Mouse (Mus musculus) retina, postnatal 7 days (tissue): Measurements from ENCODE around the gene Ap3d1.
A peak's percentile ranks its signal among the peaks of the same experiment; 100 is the strongest.

Experiments
- DNase-seq: peaks from one replicate; pipeline ENCODE4 v3.0.0-alpha.2; 2012; ENCODE audit warnings: low read depth, low spot score

Ap3d1 gene

DNA sequence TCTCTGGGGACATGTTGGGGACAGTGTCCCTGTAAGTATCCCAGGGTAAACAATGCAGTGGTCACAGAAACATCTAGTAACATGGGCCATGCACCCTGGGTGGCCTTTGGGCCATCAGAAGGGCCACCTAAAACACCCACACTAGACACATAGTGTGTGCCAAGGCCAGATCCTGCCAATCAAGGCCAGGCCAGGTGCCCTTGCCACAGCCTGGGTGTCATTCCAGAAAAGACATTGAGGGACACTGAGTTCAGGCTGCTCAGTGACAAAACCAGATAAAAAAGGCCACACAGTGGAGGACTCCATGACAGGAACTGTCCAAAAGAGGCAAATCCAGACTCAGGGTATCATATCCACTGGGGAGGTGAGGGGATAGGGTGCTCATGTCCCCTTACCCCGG lies 58.4 kb downstream of the Ap3d1 start:
- DNase-seq = no peak

DNA sequence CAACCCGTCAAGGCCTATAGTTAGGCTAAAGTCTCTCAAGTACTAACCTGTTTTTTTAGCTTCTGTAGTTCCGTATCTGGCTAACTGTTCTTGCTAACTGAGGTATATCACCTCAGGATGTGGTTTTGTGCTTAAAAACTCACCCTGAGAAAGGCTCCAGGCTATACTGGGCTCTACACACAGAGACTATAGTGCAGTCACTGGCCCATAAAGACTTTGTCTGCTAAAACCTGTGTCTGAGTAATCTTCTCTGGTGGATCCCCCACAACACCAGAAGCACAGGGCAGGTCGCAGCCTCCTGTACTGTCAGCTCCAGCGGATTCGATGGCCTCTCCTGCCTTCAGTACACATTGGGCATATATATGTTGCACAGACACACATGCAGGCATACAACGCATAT lies 60.1 kb downstream of the Ap3d1 start:
- DNase-seq = no peak

DNA sequence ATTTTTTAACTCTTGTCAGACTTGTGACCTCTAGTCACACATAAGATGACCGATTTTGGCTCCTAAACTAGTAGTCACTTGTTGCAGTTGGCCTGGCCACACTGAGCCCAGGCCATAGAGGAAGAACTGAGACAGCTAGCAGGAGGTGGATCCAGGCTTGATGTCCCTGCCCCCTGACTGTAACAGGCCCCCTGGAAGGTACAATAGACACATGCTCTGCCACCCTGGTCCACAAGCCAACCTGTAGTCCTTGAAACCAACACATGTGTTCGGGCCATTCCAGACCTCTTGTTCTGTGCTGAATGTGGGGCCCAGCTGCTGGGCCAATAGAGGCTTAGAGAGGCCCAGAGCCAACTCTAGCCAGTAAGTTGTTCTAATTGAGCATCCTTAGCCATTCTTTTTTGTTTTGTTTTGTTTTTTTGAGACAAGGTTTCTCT lies 61.8 kb downstream of the Ap3d1 start:
- DNase-seq = no peak

DNA sequence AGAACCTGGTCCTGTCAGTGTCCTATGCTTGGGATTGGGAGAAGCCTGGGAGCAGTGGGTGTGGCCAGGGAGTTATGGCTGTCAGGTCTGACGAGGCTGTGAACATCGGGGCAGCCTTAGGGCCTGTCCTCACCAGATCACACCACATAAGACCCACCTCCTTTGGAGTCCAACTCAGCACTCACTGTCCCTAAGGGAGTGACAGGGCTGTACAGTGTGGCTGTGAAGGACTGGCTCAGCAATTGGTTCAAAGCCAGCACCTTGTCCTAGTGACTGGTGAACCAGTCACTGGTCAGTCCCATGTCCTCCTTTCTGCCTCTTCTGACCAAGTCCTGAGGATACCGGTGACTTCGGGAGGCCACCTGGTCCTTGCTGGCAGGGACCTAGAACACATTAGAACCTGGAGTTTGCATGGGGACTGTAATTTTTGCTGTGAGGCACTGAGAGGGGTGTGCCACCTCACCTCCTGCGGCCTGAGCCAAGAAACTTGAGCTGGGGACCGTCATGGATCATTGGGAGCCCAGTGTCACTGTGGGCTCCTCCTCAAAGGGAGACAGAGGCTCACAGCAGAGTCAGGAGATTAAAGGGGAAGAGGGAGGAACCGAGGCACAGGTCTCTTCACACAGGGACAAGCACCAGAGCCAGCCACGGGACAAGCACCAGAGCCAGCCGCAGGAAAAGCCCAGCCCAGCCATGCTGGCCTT lies 62.4 kb downstream of the Ap3d1 start:
- DNase-seq = no peak

DNA sequence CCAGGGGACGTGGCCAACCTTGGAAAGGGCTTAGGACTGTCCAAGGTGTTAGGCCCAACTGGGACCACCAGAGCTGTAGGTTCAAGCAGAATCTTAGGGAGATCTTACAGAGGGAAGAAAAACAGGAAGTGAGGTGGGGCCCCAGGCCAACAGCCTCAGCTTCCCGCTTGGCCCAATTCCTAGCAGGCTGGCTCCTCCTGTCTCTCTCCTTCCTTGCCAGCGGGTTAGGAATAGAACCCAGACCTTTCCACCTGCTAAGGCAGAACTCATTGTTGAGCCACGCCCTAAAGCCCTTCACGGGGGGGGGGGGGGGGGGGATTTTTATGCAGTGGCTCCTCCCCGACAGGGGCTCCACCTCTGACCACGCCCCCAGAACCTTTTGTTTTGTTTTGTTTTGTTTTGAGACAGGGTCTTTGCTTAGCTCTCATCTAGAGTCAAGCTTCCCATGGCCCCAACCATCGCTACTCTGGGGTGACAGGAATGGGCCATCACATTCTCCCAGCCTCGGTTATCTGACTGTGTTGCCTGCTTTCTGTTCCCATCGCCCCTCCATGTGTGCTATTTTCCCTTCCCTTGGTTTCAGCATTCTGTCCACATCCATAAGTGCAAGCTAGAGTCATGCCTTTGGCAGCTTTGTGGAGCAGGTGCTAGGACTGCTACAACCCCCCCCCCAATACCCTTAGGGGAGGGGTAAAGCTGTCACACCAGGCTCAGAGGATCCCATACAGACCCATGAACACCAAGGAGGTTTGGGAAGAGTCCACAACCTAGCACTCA lies 63.3 kb downstream of the Ap3d1 start:
- DNase-seq = no peak

DNA sequence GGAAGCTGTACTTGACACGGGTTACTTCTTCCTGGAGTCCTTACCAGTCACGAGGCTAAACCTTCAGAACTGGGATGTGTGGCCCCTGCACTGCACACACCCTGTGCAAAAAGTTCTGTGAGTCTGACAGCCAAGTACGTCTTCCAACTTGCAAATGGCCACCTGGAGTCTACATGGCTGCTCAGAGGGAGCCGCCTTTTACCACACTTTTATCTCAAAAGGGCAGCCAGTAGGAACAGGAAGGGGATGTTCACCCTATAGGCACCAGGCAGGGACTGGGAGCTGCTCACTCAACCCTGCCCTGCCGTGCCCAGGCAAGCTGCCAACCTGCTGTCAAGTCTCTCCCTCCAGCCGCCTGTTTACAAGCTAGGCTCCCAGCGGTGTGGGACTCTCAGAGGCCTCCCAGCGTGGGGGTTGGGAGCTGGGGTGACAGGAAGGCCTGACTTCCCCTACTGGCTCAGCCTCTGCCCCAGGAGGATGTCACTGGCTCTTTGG lies 64.1 kb downstream of the Ap3d1 start, which contains the start of gene Mknk2:
Mknk2 (minus strand) TSS at position 171 of the 495 bp plus-strand sequence.
- peak; percentile 58 for DNase-seq

DNA sequence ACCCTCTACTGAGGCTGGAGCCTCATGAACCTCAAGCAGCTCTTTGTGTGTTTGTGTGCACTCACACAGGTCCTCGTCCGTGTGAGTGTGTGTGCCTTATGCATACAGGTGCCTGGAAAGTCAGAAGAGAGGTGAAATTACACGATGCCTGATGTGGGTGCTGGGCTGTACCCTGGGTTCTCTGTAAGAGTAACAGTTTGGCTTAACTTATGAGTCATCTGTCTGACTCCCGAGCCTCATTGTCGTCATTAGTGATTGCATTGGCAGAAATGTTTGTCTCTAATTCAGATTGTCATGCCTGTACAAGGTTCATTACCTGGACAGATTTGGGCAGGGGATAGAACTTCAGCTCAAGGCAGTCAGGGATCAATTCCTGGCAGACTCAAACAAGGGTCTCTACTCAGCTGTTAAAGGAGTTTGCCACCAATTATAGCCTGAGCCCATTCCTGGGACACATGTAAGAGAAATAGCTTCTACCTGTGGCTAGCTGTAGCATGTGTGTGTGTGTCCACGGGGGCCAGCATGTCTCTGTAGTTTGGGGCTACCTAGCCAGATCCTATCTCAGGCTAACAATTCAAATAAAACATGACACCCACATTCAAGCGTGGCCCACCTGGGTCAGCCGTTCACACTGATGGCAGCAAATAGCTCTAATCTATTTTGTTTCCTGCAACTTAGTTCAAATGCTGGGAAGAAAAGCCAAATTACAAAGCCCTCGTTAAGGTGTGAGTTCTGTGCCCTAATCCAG lies 64.8 kb downstream of the Ap3d1 start:
- DNase-seq = no peak

DNA sequence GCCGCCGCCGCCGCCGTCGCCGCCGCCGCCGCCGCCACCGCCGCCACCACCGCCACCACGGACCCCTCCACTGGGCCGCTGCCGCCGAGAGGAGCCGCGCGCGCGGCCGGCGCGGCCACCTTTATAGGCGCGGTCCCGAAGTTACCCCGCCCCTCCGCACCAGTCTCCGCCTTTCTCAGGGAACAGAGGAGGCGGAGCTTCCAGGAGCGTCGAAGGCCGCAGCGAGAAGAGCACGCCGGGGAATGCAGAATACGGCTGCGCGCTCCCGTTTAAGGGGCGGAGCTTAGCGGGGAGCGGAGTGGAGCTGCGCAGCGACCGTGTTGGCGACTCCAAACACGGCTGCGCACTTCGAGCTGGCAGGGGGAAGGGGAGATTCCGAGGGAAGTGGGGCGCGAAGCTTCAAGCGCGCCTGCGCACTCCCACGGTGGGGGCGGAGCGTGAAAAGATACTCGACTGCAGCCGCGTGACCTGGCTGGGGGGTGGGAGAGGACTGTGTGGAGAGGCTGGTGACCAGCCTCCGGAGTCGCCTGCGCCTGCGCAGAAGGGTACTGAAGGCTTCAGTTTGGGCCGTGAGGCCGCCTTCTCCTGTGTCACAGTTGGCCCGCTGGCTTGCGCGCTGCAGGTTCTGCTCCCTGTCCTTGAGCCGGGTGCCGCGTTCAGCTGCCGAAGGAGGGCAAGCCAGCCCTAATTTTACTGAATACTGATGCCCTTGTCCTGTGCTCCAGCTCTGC lies 65.7 kb downstream of the Ap3d1 start:
- peak; percentile 100 for DNase-seq

DNA sequence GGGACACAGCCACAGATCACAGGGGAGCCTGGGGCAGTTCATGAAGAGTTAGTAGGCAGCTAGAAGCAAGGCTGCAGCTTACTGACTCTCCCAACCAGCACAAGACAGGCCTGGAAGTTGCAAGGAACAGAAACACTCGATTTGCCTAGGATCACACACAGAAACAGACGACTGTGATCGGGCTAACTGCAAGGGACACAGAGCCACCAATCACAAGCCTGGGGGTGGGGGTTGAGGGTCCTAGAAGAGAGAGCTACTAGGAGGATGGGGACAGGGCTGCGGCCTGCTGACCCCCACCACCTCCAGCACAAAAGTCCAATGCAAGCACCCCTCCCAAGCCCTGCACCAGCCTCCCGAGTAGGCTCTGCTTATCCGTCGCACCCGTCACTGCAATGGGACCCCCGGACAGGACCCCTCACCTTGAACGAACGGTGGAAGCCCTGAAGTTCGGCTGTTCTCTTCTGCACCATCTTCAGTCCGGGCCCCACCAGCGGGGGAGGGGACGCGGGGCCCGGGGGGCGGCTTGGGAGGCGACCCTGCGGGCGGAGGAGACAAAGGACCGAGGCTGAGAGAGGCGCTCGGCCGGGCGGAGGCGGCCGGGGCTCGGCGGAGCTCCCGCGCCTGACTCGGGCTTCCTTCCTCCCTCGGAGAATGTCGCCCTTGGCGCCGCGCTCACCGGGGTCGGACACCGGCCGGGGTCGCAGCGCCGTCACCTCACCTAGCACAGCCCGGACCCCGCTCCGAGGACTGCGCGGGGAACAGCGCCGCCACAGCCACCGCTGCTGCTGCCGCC lies 66.5 kb downstream of the Ap3d1 start:
- DNase-seq = no peak

DNA sequence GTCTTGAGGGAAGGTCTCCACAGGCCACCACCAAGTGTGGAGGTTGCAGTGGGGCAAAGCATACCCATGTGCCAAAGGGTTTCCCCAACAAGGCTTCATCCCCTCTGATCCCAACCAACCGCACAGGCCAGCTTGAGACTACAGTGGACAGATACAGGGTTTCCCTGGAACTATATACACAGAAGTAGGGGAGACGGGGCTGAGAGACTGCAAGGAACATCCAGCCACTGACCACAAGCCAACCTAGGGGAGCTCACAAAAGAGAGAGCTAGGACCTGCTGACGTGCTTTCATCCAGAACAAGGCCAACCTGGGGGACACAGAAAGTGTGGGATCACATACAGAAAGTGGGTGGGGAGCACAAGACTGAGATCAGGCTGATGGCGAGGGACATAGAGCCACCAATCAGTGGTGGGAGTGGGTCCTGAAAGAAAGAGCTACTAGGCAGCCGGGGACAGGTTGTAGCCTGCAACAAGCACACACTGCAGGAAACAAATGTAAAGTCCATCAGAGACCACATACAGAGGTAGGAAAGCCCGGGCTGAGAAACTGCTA lies 67.1 kb downstream of the Ap3d1 start:
- DNase-seq = no peak

DNA sequence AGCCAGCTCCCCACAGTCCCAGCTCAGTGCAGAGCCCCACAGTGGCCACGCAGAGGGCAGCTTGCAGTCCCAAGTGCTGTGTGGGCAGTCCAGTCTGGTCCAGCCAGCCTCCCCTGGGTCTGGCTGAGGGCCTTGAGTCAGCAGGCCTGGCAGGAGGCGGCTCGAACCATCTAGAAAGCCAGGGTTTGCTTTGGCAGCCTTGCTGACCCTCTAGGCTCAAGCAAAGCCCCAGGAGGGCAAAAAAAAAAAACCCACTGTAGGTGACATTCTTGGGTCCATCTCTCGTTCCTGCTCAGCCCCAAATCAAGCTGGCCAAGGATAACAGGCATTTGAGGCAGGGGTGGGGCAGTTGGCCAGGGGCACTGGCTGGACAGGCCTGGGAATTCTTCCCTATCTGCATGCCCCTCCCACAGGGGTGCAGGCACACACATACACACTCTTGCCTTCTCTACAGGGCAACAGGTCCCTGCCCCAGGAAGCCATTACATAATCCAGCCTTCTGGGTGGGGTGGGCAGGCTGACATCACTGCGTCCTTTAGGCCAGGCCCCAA lies 67.8 kb downstream of the Ap3d1 start:
- DNase-seq = no peak

DNA sequence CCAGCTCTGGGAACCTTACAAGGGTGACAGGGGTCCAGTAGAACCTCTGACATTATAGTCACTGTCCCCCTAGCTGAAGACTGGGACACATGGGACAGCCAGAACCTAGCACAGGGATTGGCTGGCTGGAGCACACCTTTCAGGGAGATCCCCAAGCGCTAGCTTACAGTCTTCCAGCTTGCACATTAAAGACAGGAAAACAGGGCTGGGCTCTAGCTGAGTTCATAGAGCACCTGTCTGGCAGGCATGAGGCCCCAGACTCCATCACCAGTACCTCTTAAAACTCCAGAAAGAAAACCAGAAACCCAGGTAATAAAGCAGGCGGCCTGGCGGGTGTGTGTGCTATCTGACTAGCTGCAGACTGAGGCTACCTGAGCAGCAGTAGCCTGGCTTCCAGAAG lies 68.4 kb downstream of the Ap3d1 start:
- DNase-seq = no peak

DNA sequence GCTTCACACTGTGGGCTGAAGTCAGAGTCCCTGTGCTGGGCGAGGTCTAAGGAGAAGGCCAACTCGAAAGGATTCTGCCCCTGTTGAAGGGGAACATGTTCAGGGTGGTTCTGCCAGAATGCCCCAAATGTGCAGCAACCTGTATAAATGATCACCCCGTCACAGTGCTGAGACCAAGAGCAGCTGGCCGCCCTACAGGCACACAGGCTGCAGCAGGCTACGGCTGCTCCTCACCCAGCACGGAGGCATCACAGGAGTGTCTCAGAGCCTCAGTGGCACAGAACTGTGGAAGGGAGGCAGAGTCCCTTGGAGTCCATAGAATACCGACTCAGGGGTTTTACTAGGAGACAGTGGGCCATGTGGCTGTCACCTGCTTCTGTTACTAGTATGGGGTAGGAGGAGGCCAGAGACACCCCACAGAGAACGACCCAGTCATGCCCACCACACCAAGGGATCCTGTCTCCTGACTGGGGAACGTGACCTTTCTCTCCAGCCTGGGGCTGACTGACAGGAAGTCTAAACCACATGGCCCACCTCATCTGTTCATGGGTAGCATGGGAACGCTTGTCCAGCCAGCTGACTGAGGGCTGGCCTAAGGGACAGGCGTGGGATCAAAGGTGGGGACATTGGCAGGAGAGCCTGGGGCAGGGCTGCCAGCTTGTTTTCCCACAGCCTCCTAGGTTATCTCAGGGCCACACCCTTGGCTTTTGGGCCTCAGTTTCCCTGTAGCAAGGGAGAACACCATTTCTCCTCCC lies 70.0 kb downstream of the Ap3d1 start:
- no peak for DNase-seq

DNA sequence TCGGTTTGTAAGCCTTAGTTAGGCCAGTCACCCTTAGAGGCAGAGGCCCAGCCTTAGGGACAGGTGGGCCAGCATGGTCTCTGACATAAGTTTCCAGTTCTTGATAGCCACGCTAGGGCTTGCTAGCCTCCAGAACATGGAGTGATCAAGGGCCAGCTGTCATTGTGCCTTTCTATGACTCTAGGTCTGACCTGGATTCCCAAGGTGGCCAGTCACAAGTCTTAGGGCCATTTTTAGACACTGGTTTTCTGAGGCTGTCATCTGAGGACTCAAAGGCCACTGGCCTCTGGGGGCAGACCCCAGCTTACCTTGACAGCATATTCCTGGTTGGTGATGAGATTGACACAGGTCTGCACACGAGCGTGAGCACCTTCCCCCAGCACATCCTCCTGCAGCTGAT lies 70.8 kb downstream of the Ap3d1 start:
- DNase-seq = no peak

DNA sequence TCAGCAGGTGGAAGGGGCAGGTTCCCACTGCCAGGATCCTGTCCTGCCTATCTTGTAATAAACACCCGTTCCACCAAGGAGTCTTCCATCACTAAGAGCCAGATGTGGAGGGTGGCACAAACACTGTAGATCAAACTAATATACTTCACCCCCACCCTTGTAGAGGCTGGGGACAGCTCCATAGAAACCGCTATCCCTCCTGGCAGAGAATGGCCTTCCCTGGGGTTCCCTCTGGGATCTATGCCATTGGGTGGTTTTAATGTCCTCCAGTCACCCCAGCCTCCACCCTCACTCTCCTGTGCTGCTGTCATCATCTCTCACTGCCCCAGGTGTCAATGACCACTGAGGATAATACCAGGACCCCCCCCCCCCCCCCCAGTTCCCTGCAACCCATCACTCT lies 71.5 kb downstream of the Ap3d1 start:
- no peak for DNase-seq

DNA sequence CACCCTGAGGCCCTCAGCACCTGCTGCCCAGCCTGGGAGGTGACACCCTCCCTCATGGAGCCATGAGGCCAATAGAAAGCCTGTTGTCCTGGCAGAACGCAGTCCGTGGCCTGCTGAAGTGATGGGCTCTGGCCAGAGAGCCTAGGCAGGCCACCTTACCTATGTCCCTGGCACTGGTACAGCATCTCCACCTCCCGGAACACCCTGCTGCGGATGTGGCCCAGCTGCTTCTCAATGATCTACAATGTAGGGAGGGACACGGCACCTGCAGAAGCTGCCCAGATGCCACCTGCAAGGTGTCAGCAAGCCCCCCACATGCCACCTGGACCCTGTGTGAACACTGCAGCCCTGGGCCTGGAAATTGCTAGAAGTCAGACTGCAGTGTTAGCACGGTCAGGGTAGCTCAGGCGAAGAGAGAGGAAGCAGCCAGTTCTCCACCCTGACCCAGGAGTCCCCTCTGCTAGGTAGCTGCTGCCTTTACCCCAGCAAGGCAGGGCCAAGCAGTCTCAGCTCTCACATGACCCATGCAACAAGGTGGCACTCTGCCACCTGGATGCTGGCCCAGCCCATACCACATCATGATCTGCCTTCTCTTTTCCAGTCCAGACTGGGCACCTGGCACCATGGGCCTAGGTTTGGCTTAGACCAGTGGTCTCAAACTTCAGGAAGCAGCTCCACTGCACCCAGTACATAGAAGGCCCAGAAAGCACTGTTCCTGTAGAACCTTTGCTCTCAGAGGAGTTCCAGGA lies 72.2 kb downstream of the Ap3d1 start:
- no peak for DNase-seq

DNA sequence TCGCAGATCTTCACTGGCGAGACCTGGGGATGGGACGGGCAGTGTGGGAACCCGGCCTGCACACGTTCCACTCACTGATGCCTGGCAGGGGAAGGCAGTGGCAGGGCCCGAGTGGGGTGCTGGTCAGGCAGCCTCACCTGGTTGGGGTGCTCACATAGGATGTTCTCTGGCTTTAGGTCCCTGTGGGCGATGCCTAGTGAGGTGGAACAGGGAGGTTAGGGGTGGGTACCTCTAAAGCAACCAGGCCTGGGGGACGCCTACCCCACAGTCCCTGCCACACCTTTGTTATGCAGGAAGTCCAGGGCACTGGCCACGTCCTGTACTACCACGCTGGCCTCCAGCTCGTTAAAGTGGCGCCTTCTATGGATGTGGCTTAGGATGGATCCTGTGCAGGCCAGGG lies 73.0 kb downstream of the Ap3d1 start:
- DNase-seq = no peak

DNA sequence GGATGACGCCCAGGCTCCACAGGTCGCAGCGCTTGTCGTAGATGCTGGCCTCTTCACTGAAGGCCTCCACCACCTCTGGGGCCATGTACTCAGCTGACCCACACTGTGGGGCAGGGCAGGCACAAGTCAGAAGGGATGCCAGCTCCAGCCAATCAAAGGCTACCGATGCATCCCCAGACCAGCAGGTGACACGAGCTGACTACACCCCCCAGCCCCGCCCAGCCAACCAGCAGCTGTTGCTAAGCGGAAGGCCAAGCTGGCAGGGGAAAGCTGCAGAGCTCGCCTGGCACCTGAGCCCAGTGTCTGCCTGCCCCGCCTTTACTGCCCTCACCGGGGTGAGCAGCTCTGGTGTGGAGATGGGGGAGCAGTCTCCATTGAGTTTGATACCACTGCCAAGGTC lies 73.5 kb downstream of the Ap3d1 start:
- no peak for DNase-seq
